Mouse (Mus musculus) liver, embryonic 16.5 days (tissue): ENCODE results near the gene Hivep2. TPM values are rescaled to one million over a fixed set of nuclear protein-coding genes. Genes with fewer than 3 reads are reported as not detected.

ENCODE experiments used
- ATAC-seq: fragments of 200-750 bp; cut with Nextera tagmentation; 2 replicates; pipeline ENCODE4 v1.8.0; 2017; ENCODE audit warnings: low read depth, mild to moderate bottlenecking, moderate number of reproducible peaks, moderate library complexity
- H3K27ac ChIP-seq: fragments of 300-500 bp; sonication (generic); 2 replicates; pipeline ENCODE4 v1.5.1; 2014; ENCODE audit warnings: mild to moderate bottlenecking, low read length
- H3K27me3 ChIP-seq: fragments of 300-500 bp; sonication (generic); 2 replicates; pipeline ENCODE4 v1.6.1; 2014; ENCODE audit warnings: low read depth, low read length, mixed read lengths; ENCODE audit not compliant: control insufficient read depth, insufficient read depth
- H3K36me3 ChIP-seq: fragments of 300-500 bp; sonication (generic); 2 replicates; pipeline ENCODE4 v1.6.1; 2014; ENCODE audit warnings: mild to moderate bottlenecking; ENCODE audit not compliant: control insufficient read depth, insufficient read depth
- H3K4me1 ChIP-seq: fragments of 300-500 bp; sonication (generic); 2 replicates; pipeline ENCODE4 v1.6.1; 2014; ENCODE audit warnings: low read depth, low read length, mixed read lengths; ENCODE audit not compliant: control insufficient read depth
- H3K4me2 ChIP-seq: fragments of 300-500 bp; sonication (generic); 2 replicates; pipeline ENCODE4 v1.6.1; 2014; ENCODE audit warnings: low read depth, low read length, mixed read lengths
- H3K4me3 ChIP-seq: fragments of 300-500 bp; sonication (generic); 2 replicates; pipeline ENCODE4 v1.5.1; 2014; ENCODE audit warnings: low read depth, mild to moderate bottlenecking, low read length
- H3K9ac ChIP-seq: fragments of 300-500 bp; sonication (generic); 2 replicates; pipeline ENCODE4 v1.6.1; 2014; ENCODE audit warnings: low read depth, low read length
- H3K9me3 ChIP-seq: fragments of 300-500 bp; sonication (generic); replicated peaks from 2 replicates; pipeline ENCODE4 v1.6.1; 2016; ENCODE audit warnings: low read length; ENCODE audit not compliant: control insufficient read depth
- WGBS: fragments of 180-500 bp; shearing (Covaris S2); extraction: QIAGEN DNeasy Blood & Tissue Kit; methylation state at CpG from one replicate; pipeline ENCODE4 v1.1.7; 2014; ENCODE audit not compliant: insufficient replicate concordance; 5-methylcytosine and 5-hydroxymethylcytosine counted together
- polyA plus RNA-seq: library from polyadenylated mRNA; unstranded; fragments of >200 nt; fragmentation: Nextera tagmentation; extraction: Ambion mirVana; gene quantifications from 2 replicates; pipeline ENCODE4 v1.2.1, GENCODE M21; 2015

Hivep2 gene
- polyA plus RNA-seq, 1 experiment from 2014 or later, result 0.55 TPM

GRCm38 (mm10) chr10:14186352-14186976 is 220.6 kb downstream of the Hivep2 start:
- no peak for ATAC-seq
- H3K27me3 ChIP-seq, result no peaks in the 10 kb centered on the region
- no peaks in the 10 kb centered on the region for H3K4me1 ChIP-seq
- H3K9ac ChIP-seq, result no peak overlapping the region
- H3K36me3 ChIP-seq, result no peaks in the 10 kb centered on the region
- H3K9me3 ChIP-seq, result no peaks in the 10 kb centered on the region
- no peak overlapping the region for H3K4me2 ChIP-seq
- no peak overlapping the region for H3K27ac ChIP-seq
- no peak overlapping the region for H3K4me3 ChIP-seq
- WGBS, result 14% methylated on average over 11 of the region's 11 CpGs

GRCm38 (mm10) chr10:14189050-14189449 is 223.2 kb downstream of the Hivep2 start:
- no peaks in the 10 kb centered on the region for H3K4me1 ChIP-seq
- H3K4me2 ChIP-seq, result no peak overlapping the region
- H3K9ac ChIP-seq, result no peak overlapping the region
- H3K9me3 ChIP-seq, result no peaks in the 10 kb centered on the region
- 25% methylated on average over 4 of the region's 4 CpGs for WGBS
- H3K4me3 ChIP-seq, result no peak overlapping the region
- ATAC-seq, result no peak
- H3K36me3 ChIP-seq, result no peaks in the 10 kb centered on the region
- H3K27ac ChIP-seq, result no peak overlapping the region
- H3K27me3 ChIP-seq, result no peaks in the 10 kb centered on the region

- Histone ChIP-seq H3K4me1 (no peaks in the 10 kb centered on the region), H3K36me3 (no peaks in the 10 kb centered on the region), H3K9me3 (no peaks in the 10 kb centered on the region), H3K4me2 (no peak overlapping the region), H3K27ac (no peak overlapping the region), H3K4me3 (no peak overlapping the region), H3K9ac (no peak overlapping the region), H3K27me3 (no peaks in the 10 kb centered on the region)
- no peak for ATAC-seq
- 61% methylated on average over 10 of the region's 10 CpGs for WGBS
Observed at GRCm38 (mm10) chr10:14191202-14191601, 225.3 kb downstream of the Hivep2 start.

- Histone ChIP-seq H3K9me3 (no peaks in the 10 kb centered on the region), H3K4me3 (no peak overlapping the region), H3K4me2 (no peak overlapping the region), H3K36me3 (no peaks in the 10 kb centered on the region), H3K9ac (no peak overlapping the region), H3K27me3 (no peaks in the 10 kb centered on the region), H3K27ac (no peak overlapping the region), H3K4me1 (no peaks in the 10 kb centered on the region)
- 56% methylated on average over 4 of the region's 4 CpGs for WGBS
- ATAC-seq, result no peak
Observed at GRCm38 (mm10) chr10:14192156-14192555, 226.3 kb downstream of the Hivep2 start.

- ATAC-seq, result no peak
- Histone ChIP-seq H3K4me2 (no peak overlapping the region), H3K36me3 (no peaks in the 10 kb centered on the region), H3K9me3 (no peaks in the 10 kb centered on the region), H3K4me1 (no peaks in the 10 kb centered on the region), H3K4me3 (no peak overlapping the region), H3K27me3 (no peaks in the 10 kb centered on the region), H3K27ac (no peak overlapping the region), H3K9ac (no peak overlapping the region)
- WGBS, result 62% methylated on average over 4 of the region's 4 CpGs
Observed at GRCm38 (mm10) chr10:14193702-14194101, 227.8 kb downstream of the Hivep2 start.

- Histone ChIP-seq H3K27ac (no peak overlapping the region), H3K36me3 (no peaks in the 10 kb centered on the region), H3K4me2 (no peak overlapping the region), H3K4me3 (no peak overlapping the region), H3K27me3 (no peaks in the 10 kb centered on the region), H3K4me1 (no peaks in the 10 kb centered on the region), H3K9ac (no peak overlapping the region), H3K9me3 (no peaks in the 10 kb centered on the region)
- WGBS, result 74% methylated on average over 17 of the region's 17 CpGs
- ATAC-seq, result no peak
Observed at GRCm38 (mm10) chr10:14195778-14196650, 230.1 kb downstream of the Hivep2 start.

GRCm38 (mm10) chr10:14196785-14197184 is 230.9 kb downstream of the Hivep2 start:
- no peaks in the 10 kb centered on the region for H3K36me3 ChIP-seq
- no peaks in the 10 kb centered on the region for H3K4me1 ChIP-seq
- H3K4me3 ChIP-seq, result no peak overlapping the region
- no peaks in the 10 kb centered on the region for H3K27me3 ChIP-seq
- no peak overlapping the region for H3K27ac ChIP-seq
- H3K9me3 ChIP-seq, result no peaks in the 10 kb centered on the region
- H3K4me2 ChIP-seq, result no peak overlapping the region
- 65% methylated on average over 7 of the region's 7 CpGs for WGBS
- ATAC-seq, result no peak
- H3K9ac ChIP-seq, result no peak overlapping the region

GRCm38 (mm10) chr10:14197261-14197660 is 231.4 kb downstream of the Hivep2 start:
- H3K4me3 ChIP-seq, result no peak overlapping the region
- no peaks in the 10 kb centered on the region for H3K9me3 ChIP-seq
- no peak for ATAC-seq
- no peaks in the 10 kb centered on the region for H3K36me3 ChIP-seq
- no peak overlapping the region for H3K27ac ChIP-seq
- no peaks in the 10 kb centered on the region for H3K27me3 ChIP-seq
- H3K4me2 ChIP-seq, result no peak overlapping the region
- H3K4me1 ChIP-seq, result no peaks in the 10 kb centered on the region
- 47% methylated on average over 6 of the region's 6 CpGs for WGBS
- H3K9ac ChIP-seq, result no peak overlapping the region

- ATAC-seq, result no peak
- Histone ChIP-seq H3K9me3 (no peaks in the 10 kb centered on the region), H3K9ac (no peak overlapping the region), H3K4me2 (no peak overlapping the region), H3K4me3 (no peak overlapping the region), H3K27ac (no peak overlapping the region), H3K4me1 (no peaks in the 10 kb centered on the region), H3K27me3 (no peaks in the 10 kb centered on the region), H3K36me3 (no peaks in the 10 kb centered on the region)
- WGBS, result 70% methylated on average over 7 of the region's 7 CpGs
Observed at GRCm38 (mm10) chr10:14199332-14199731, 233.5 kb downstream of the Hivep2 start.
